Comparison of ENCODE assay signal across 8 mouse cellular contexts in genomic region chr6:49212931-49213580, GRCm38 (mm10). TPM values are rescaled to one million over a fixed set of nuclear protein-coding genes. Genes with fewer than 3 reads are reported as not detected.
DNase-seq lines count a peak whose midpoint lies in the region; ATAC-seq and TF ChIP-seq lines count a peak whose summit lies in the region.

No protein-coding gene starts in this region.

- no peak for TF ChIP-seq POLR2A in thymus, adult 2 months (IDR thresholded peaks at IDR 0.05; ENCODE audit: control insufficient read depth, extremely low read depth, insufficient read depth, low read length, poor library complexity)

- H3K4me3 ChIP-seq in thymus, adult 2 months (ENCODE audit: control insufficient read depth, insufficient read depth, low read length) = peak overlapping the region; percentile 62
- H3K4me3 ChIP-seq in forebrain, embryonic 14.5 days (ENCODE audit: low read depth, low read length) = peak overlapping the region; percentile 97
- H3K4me3 ChIP-seq in liver, embryonic 11.5 days (ENCODE audit: low read depth, low read length) = peak overlapping the region; percentile 98
- peak overlapping the region; percentile 96 for H3K4me3 ChIP-seq in stomach, embryonic 16.5 days (replicated peaks; ENCODE audit: low read length)

- no peak for DNase-seq in thymus, adult 2 months
- no peak for DNase-seq in thymus, postnatal 36 days
- no peak for DNase-seq in forebrain, embryonic 14.5 days (ENCODE audit: low spot score)
- no peak for DNase-seq in liver, embryonic 11.5 days (ENCODE audit: low spot score)
- DNase-seq in natural killer cell, adult 2 months (ENCODE audit: low spot score in 2 of 2) = no peak
- DNase-seq in gastrocnemius, postnatal 25 days = no peak
- DNase-seq in layer of hippocampus, adult 11-12 months (ENCODE audit: low spot score) = no peak

- H3K4me2 ChIP-seq in forebrain, embryonic 14.5 days (ENCODE audit: low read length) = peak overlapping the region; percentile 95
- peak overlapping the region; percentile 99 for H3K4me2 ChIP-seq in liver, embryonic 11.5 days
- H3K4me2 ChIP-seq in stomach, embryonic 16.5 days (ENCODE audit: low read depth, low read length) = peak overlapping the region; percentile 94

- peaks cover 26% of the 10 kb centered on the region for H3K27me3 ChIP-seq in thymus, adult 2 months (ENCODE audit: control insufficient read depth, insufficient read depth, low read length)
- no peaks in the 10 kb centered on the region for H3K27me3 ChIP-seq in forebrain, embryonic 14.5 days (replicated peaks; ENCODE audit: control insufficient read depth, insufficient read depth, low read length)
- H3K27me3 ChIP-seq in liver, embryonic 11.5 days (replicated peaks; ENCODE audit: control insufficient read depth, insufficient read depth, low read length) = no peaks in the 10 kb centered on the region
- H3K27me3 ChIP-seq in stomach, embryonic 16.5 days (ENCODE audit: control insufficient read depth, insufficient read depth, low read length) = no peaks in the 10 kb centered on the region

- 64% methylated on average over 20 of the region's 20 CpGs for WGBS in thymus, adult 2 months
- WGBS in forebrain, embryonic 14.5 days = 2% methylated on average over 20 of the region's 20 CpGs
- WGBS in liver, embryonic 11.5 days = 5% methylated on average over 20 of the region's 20 CpGs
- 3% methylated on average over 20 of the region's 20 CpGs for WGBS in stomach, embryonic 16.5 days

- H3K9ac ChIP-seq in forebrain, embryonic 14.5 days (ENCODE audit: low read length) = peak overlapping the region; percentile 98
- peak overlapping the region; percentile 96 for H3K9ac ChIP-seq in liver, embryonic 11.5 days (ENCODE audit: low read depth, low read length)
- H3K9ac ChIP-seq in stomach, embryonic 16.5 days (ENCODE audit: low read length) = peak overlapping the region; percentile 98

- peaks cover 41% of the 10 kb centered on the region for H3K4me1 ChIP-seq in thymus, adult 2 months (replicated peaks; ENCODE audit: control insufficient read depth, insufficient read depth, low read length)
- H3K4me1 ChIP-seq in forebrain, embryonic 14.5 days (ENCODE audit: control insufficient read depth, insufficient read depth, low read length) = peaks cover 26% of the 10 kb centered on the region
- H3K4me1 ChIP-seq in liver, embryonic 11.5 days (replicated peaks; ENCODE audit: control insufficient read depth, insufficient read depth, low read length) = peaks cover 36% of the 10 kb centered on the region
- peaks cover 44% of the 10 kb centered on the region for H3K4me1 ChIP-seq in stomach, embryonic 16.5 days (ENCODE audit: control insufficient read depth, insufficient read depth, low read length)

- no peaks in the 10 kb centered on the region for H3K36me3 ChIP-seq in thymus, adult 2 months (ENCODE audit: control insufficient read depth, insufficient read depth, low read length)
- H3K36me3 ChIP-seq in forebrain, embryonic 14.5 days (ENCODE audit: control insufficient read depth, insufficient read depth, low read length) = peaks cover 7% of the 10 kb centered on the region; the same call in 1 of the 2 replicates
- H3K36me3 ChIP-seq in liver, embryonic 11.5 days (ENCODE audit: control insufficient read depth, insufficient read depth, low read length) = no peaks in the 10 kb centered on the region
- no peaks in the 10 kb centered on the region for H3K36me3 ChIP-seq in stomach, embryonic 16.5 days (ENCODE audit: control insufficient read depth, insufficient read depth, low read length)

- no peaks in the 10 kb centered on the region for H3K9me3 ChIP-seq in forebrain, embryonic 14.5 days (replicated peaks; ENCODE audit: control insufficient read depth, low read length)
- H3K9me3 ChIP-seq in liver, embryonic 11.5 days (ENCODE audit: control insufficient read depth, low read length) = no peaks in the 10 kb centered on the region
- no peaks in the 10 kb centered on the region for H3K9me3 ChIP-seq in stomach, embryonic 16.5 days (replicated peaks; ENCODE audit: control insufficient read depth, low read length)

- TF ChIP-seq CTCF in thymus, adult 2 months (IDR thresholded peaks at IDR 0.05; ENCODE audit: borderline replicate concordance, control insufficient read depth, extremely low read depth, insufficient read depth, low read length, poor library complexity) = no peak

- no peak overlapping the region for H3K27ac ChIP-seq in thymus, adult 2 months (ENCODE audit: control insufficient read depth, insufficient read depth, low read length)
- H3K27ac ChIP-seq in forebrain, embryonic 14.5 days (ENCODE audit: low read depth, low read length) = peak overlapping the region; percentile 98
- H3K27ac ChIP-seq in liver, embryonic 11.5 days (ENCODE audit: low read depth, low read length) = peak overlapping the region; percentile 99
- peak overlapping the region; percentile 99 for H3K27ac ChIP-seq in stomach, embryonic 16.5 days (ENCODE audit: low read length)

- no peak for ATAC-seq in forebrain, embryonic 14.5 days
- ATAC-seq in liver, embryonic 11.5 days (replicated peaks; ENCODE audit: low FRiP score) = no peak
- ATAC-seq in stomach, embryonic 16.5 days (ENCODE audit: insufficient read depth, low FRiP score) = no peak

RNA-seq across cellular contexts. Expression of gene Igf2bp3, which starts 1.7 kb away (rescaled TPM):
- polyA plus RNA-seq in thymus, adult 2 months (2012; rRNA removed) = 1.3 and 1.9 TPM in 2 replicates
- 30.6 and 32.9 TPM in 2 replicates for polyA plus RNA-seq in forebrain, embryonic 14.5 days (2014; fragmentation: Nextera tagmentation; extraction: Ambion mirVana)
- 57.8 and 61.5 TPM in 2 replicates for polyA plus RNA-seq in liver, embryonic 11.5 days (2014; fragmentation: Nextera tagmentation; extraction: Ambion mirVana)
- 47.0 and 53.6 TPM in 2 replicates for polyA plus RNA-seq in stomach, embryonic 16.5 days (2015; fragmentation: Nextera tagmentation; extraction: Ambion mirVana)
- total RNA-seq in gastrocnemius, postnatal 25 days (2021) = under 1 TPM; 0.15 to 0.29 TPM

RNA-seq across cellular contexts. Expression of gene Tra2a, which starts 50.8 kb away (rescaled TPM):
- polyA plus RNA-seq in thymus, adult 2 months (2012; rRNA removed) = 60.9 and 69.0 TPM in 2 replicates
- polyA plus RNA-seq in forebrain, embryonic 14.5 days (2014; fragmentation: Nextera tagmentation; extraction: Ambion mirVana) = 76.3 and 84.1 TPM in 2 replicates
- 31.2 and 37.1 TPM in 2 replicates for polyA plus RNA-seq in liver, embryonic 11.5 days (2014; fragmentation: Nextera tagmentation; extraction: Ambion mirVana)
- 85.9 and 87.7 TPM in 2 replicates for polyA plus RNA-seq in stomach, embryonic 16.5 days (2015; fragmentation: Nextera tagmentation; extraction: Ambion mirVana)
- 10 to 100 TPM; 15.8 to 18.6 TPM for total RNA-seq in gastrocnemius, postnatal 25 days (2021)

Comparison
In these comparisons a context has a peak if more than half of its experiments do, and no peak if none do; other contexts are left out.
1. RNA of gene Igf2bp3, which starts 1.7 kb away (polyA plus RNA-seq): 57.8 to 61.5 TPM in liver, embryonic 11.5 days, 47.0 to 53.6 TPM in stomach, embryonic 16.5 days and 30.6 to 32.9 TPM in forebrain, embryonic 14.5 days; 1.3 to 1.9 TPM in thymus, adult 2 months; every median in the first group is over 10 times any median in the second.
2. Peak in every context shown above with its lines, with median percentiles within 50 percentile points of each other: H3K4me3 ChIP-seq, H3K4me2 ChIP-seq and H3K9ac ChIP-seq.